Mouse (Mus musculus): Measurements from ENCODE around the gene Ophn1.

Gene Ophn1

DNA sequence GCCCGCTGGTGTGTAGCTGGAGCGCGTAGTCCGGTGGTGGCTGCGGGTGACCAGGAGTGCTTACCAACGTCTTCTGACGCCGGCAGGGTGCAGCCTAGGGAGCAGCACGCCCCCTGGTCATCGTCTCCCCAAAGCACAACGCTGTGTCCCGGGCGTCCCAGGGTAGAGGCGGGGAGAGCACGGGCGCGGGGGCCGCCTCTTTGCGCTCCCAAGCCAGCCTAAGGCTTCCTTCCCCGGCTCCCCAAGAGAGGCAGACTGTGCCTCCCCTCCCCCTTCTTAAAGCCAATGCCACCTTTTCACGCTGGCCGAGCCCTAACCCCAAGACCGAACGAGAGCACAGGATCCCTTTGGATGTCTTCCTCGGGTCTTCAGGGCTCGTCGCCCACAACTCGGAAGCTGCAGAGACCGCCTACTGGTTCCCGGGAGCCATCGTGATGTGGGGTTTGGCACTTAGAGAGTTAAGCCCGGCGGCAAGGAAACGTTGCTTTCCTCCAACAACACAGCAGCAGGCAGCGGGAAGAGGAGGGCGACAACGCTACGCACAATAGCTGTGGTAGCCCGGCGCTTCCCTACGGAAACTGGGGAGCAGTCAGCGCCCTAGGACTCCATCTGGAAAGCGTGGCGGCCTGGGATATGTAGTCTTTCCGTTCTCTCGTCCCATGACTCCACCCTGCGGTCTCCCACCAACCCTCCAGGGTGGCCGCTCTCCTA lies at the start of gene Ophn1:
Gene Ophn1 (minus strand): TSS at position 620 of the 711 bp plus-strand sequence.
- peak; percentile 59 for DNase-seq (ENCODE audit: extremely low spot score)

DNA sequence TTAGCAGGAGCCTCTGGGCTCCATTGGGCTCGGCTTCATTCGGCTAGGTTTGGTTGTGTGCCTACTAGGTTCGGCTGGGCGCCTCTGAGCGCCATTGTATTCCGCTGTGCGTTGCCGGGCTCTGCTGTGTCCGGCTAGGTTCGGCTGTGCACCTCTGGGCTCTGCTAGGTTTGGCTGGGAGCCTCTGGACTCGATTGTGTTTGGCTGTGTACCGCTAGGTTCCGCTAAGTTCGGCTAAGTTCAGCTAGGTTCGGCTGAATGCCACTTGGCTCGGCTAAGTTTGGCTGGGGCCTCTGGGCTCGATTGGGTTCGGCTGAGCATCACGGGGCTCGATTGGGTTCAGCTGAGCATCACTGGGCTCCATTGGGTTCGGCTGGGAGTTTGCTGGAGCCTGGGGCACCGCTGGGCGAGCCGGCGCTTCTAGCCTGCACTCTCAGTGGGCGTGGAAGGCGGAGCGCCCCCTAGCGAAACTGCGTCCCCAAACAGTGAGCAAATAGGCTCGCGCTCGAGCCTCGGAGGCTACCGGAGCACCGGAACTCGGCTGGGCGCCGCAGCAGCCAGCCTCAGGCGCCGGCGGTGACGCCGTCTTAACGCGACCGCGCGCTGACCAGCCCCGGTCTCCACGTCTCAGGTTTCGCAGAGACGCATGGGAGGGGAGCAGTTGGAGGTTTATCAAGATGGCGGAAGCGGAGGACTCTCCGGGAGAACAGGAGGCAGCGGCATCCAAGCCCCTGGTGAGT lies 46.9 kb upstream of the Ophn1 start:
- peak; percentile 89 for DNase-seq (ENCODE audit: extremely low spot score)

DNA sequence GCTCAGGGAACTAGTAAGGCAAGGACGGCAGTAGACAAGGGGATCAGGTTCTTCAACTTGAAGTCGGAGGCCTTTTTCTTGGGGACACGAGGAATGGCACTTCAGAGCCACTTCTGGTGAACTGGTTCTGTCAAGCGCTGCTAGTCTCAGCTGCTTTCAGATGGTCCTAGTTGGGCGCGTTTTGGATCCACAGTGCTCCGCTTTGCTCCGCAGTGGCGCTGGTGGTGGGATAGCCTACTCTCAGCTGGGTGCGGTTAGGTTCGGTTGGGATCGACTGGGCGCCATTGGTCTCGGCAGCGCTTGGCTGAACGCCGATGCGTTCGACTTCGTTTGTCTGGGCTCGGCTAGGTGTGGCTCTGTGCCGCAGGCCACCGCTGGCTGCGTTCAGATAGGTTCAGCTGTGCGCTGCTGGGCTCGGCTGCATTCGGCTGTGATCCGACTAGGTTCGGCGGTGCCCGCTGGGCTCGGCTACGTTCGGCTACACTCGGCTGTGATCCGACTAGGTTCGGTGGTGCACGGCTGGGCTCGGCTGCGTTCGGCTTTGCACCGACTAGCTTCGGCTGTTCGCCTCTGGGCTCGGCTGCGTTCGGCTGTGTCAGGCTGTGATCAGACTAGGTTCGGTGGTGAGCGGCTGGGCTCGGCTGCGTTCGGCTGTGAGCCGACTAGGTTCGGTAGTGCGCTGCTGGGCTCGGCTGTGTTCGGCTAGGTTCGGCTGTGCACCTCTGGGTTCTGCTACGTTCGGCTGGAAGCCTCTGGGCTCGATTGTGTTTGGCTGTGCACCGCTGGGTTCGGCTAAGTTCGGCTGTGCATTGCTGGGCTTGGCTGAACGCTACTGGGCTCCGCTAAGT lies 46.1 kb upstream of the Ophn1 start:
- DNase-seq (ENCODE audit: extremely low spot score) = peak; percentile 88

DNA sequence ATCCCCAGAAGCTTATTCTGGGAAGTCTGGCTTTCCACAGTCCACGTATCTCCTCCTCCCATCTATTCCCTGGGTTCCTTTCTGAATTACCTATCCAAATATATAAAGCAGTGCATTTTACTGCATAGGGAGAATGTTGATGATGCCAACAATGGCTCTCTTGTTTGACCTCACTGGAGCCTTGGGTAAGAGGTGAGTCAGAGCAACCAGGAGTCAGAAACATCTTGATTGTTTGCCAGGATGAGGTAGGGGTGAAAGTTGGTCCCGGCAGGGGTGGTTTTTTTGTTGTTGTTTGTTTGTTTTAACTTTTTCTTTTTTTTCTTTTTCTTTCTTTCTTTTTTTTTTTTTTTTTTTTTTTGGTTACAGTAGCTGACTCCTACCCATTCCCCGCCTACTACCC lies 45.3 kb upstream of the Ophn1 start, which contains the start of gene Yipf6:
Gene Yipf6 (plus strand): TSS at position 216 of the 400 bp plus-strand sequence.
- no peak for DNase-seq (ENCODE audit: extremely low spot score)

DNA sequence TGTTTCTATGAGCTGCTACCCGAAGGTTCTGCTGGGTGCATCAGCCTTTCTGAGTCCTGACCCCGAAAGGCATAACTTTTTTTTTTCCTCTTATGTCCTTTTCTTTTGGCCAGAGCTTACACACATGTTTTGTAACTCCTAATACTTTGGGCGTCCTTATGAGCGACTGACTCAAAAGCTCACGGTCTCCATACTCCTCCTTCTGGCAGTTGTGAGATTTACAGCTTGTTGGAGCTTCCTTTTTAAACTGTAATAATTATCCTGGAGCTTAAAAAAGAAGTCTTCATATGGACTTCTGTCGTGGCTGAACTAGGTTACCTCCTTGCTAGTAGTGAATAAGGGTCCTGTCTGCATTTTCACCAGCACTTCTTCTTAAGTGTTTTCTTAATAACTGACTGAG lies 28.6 kb upstream of the Ophn1 start:
- peak; percentile 9 for DNase-seq (ENCODE audit: extremely low spot score)

DNA sequence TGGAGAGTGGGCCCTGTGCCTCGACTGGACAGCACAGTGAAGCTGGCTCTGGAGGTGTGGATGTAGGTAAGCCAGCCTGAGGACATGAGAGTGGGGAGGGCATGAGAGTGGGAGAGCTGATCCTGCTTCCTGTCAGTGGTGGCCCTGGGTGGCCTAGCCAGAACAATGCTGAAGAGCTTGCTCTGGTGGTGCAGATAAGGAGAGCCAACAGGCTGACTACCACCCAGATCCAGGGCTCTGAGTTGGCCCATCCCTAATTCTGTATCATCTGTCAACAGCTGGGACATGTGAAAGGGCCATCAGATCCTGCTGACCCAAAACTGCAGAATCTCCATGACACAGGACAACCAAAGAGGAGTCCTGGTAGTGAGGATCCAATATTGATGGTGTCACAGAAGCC lies 18.1 kb upstream of the Ophn1 start:
- no peak for DNase-seq (ENCODE audit: extremely low spot score)

DNA sequence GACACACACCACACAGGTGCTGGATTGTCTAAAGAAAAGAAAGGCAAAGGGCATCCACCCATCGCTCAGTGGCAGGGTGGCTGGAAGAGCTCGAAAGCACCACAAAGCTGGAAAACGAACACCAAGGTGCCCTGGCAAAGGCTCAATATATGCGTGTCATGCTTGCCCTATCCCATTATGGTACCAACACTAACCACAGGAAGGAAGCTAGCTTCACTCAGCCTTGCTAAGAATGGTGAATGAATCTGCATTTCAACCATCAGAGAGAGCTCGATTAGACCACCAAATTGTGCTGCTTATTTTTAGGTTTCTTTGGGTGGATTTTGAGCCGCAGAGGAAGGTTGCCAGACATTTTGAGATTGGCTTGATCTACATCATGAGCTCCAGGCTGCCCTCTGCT lies 13.4 kb upstream of the Ophn1 start:
- DNase-seq (ENCODE audit: extremely low spot score) = no peak

DNA sequence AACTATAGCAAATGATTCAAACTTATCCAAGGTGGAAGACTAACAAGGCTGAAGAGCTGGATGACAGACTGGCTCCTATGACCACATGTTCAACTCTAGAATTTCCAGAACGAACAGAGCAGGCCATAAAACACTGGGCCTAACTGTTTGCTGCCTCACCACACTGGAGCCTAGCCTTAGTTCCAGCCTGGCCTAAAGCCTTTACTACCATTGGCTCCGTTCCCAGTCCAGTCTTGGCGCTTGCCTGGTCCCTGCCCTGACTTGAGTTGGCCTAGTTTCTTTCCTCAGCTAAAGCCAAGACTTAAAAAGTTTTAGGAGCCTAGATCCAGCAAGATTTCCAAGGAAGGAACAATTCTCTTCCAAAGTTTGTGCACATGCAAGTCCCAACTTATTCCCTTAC lies 7.5 kb upstream of the Ophn1 start:
- no peak for DNase-seq (ENCODE audit: extremely low spot score)

DNA sequence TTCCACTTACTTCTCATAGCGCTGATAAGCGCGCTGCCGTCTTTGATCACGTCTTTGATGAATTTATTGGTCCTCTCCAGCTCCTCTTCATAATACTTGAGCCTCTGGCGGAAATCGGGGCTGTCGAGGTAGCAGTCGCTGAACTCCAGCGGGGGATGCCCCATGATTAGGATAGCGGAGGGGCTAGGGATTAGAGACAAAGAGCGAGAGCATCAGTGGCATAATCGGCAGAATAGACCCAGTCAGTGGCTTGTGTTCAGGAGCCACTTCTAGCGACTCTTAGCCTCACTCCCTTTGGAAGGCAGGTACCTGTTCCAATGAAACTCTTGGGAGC lies 786 bp downstream of the Ophn1 start:
- no peak for DNase-seq (ENCODE audit: extremely low spot score)

DNA sequence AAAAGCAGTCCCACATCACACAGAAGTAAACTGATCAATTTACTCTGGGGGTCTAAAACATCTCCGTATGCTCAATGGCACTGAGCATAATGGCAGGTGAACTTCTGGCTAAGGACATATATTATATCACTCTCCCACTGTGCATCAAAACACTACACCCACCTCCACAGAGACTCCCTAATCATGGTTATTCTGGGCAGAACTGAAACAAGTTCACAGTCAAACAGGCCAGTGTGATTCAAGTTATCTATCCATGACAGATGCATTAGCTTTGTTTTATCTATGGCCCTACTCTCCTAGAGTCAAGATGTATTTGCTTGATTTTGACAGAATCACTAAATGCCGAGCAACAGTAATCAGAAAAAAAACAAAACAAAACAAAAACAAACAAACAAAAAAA lies 8.8 kb downstream of the Ophn1 start:
- no peak for DNase-seq (ENCODE audit: extremely low spot score)

DNA sequence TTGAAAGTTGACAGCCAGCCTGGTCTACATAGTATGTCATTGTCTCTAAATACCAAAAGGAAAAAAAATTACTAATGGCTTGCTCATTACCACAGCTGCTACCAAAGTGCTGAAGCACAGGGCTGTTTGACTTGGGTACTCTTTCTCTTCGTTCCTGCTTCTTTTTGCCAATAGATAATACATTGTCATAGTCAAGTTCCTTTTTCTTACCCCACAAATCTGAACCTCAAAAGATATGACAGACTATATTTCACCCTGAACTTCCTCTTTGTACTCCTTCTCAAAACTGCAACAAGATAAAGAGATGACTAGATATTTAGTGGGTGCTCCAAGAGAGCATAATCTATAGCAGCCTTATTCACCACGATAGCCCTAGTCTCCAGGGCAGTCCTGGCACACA lies 9.7 kb downstream of the Ophn1 start:
- DNase-seq (ENCODE audit: extremely low spot score) = no peak

DNA sequence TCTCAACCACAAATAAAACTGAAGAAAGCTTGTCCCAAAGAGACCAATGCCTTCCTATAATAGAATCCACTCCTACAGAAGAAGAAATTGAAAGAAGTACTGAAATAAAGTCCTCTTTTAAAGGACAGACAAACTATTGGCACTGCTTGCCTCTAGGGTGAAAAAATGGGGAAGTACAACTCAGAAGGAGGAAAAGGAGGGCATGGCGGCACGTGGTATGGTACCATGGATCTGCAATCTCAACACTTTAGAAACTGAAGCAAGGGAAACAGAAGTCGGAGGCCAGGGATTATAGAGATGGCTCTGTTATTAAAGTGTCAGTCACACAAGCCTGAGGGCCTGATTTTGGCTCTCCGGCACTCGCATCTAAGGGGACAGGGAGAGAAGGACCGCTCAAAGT lies 10.5 kb downstream of the Ophn1 start:
- no peak for DNase-seq (ENCODE audit: extremely low spot score)

DNA sequence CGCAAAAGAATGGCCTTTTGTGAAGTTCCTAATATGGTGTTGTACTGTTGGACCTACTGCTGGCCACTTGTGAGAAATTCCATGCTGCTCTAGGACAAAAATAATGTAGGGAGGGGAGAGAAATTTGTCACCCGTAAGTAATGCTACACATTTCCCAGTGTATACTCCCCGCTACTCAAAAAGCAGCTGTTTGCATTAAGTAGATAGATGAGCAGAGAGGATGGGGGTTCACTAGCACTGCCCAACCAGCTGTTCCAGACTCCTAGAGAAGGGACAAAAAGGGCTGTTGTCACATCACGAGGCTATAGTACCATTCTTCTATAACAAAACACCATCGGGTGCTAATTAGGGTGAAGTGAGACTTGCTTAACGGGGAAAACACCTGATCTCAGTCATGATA lies 15.7 kb downstream of the Ophn1 start:
- no peak for DNase-seq (ENCODE audit: extremely low spot score)

DNA sequence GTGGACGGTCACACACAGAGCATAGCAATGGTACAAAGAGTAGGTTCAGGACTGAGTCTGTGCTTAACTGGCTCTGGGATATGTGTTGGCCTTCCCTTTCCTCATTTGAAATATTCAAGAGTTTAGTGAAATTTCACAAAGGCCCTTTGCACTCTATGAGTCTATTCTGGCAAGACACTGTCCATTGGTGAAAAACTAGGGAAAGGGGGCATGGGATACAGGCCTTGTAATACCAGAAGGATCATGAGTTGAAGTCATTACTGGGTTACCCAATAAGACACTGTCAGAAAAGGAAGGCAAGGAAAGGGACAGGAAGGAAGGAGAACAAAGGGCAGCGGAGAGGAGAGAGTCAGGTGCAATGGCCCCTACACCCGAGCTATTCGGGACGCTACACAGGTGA lies 16.7 kb downstream of the Ophn1 start:
- no peak for DNase-seq (ENCODE audit: extremely low spot score)

DNA sequence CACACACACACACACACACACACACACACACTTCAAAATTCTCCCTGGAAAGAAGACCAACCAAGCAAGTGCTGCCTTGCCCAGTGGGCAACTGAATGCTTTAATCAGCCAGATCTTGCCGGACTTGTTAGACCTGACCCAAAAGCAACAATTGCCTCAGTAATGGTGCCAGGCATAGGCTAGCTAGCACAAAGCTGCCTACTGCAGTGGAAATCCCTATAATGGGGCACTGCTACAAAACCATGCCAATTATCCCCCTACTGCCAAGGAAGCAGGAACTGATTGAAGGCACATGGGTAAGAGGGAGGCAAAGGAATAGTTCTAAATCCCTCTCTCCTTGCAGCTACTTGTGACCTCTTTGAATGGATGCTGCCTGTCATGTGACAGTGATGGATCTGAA lies 18.8 kb downstream of the Ophn1 start:
- DNase-seq (ENCODE audit: extremely low spot score) = no peak

DNA sequence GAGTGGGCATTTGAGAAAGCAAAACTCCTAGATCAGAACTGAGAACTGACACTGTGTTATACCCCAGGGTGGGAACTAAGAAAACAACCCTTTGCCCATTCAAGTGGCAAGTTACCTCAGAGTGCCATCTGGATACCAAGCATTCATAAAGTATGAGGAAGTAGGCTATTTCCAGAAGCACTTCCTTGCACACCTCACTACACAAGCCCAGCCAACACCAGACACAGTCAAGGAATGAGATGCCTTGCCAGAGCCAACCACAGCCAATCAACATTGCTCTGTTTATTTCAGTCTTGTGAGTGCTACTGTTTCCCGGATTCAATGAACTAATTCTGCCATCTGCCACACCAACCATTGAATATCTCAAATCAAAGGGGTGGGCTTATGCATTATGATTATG lies 20.3 kb downstream of the Ophn1 start:
- DNase-seq (ENCODE audit: extremely low spot score) = no peak

DNA sequence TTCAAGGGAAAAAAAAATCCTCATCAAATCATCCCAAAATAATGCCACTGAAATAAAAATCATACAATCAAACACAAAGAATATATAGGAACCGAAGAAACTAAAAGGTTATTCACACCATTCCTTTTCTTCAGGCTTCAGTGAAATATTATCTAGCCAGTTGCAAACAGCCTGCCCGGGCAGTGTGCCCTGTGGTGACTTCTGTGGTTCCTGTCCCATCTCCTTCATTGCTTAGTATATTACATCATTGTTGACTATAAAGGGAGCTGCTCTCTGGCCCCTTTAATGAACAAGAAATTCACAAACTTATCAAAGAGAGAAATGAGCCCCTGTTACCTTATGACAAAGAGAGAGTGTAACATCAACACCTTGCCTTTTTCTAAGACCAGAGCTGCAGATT lies 21.1 kb downstream of the Ophn1 start:
- no peak for DNase-seq (ENCODE audit: extremely low spot score)

DNA sequence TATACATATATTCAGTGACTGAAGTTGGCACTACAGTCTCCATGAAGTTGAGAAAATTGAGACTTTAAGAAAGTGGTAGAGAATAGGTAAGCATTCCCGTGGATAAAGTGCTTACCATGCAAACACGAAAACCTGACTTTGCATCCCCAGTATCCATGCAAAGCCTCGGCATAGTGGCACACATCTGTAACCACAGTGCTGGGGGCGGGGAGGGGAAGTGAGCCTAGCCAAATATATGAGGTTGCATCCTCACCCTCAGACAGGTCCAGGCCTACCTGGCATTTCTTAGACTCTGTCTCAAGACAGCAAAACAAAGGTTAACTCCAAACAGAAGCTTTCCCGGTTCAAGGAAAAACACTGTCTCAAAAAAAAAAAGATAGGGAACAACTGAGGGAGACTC lies 21.7 kb downstream of the Ophn1 start:
- DNase-seq (ENCODE audit: extremely low spot score) = no peak

DNA sequence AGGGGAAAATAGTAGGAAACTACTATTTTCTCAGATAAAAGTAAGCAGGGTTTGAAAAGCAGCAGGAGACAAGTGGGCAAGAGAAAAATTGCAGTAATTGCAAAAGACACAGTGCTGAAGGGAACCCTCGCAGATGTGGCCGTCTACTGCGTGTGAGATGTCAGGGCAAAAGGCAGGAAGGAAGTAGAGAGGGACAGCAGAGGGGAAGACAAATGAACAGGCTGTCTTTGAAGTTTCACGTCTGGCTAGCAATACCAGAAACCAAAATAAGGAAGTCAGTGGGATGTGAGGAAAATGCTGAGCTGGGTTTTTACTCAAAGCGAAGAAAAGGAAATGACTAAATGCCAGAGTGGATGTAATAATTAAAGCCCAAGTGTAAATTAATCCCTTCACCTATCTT lies 30.7 kb downstream of the Ophn1 start:
- no peak for DNase-seq (ENCODE audit: extremely low spot score)

DNA sequence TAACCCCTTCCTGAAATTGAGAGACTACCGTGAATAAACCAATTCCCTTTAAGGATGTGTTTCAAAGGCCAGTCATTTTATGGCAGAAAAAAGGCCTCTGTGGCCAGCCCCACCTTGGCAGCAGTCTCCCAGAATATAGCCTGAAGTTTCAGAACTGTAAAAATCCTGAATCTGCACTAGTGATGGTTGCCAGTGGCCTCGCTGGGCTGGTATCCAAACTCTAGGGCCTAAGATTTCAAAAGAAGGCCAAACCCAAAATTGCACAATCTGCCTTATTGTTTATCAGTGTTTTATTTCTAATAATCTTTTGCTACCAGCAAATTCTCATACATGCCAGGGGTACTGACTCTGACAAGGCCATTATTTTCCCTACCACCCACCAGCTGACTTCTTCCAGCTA lies 34.8 kb downstream of the Ophn1 start:
- DNase-seq (ENCODE audit: extremely low spot score) = no peak

DNA sequence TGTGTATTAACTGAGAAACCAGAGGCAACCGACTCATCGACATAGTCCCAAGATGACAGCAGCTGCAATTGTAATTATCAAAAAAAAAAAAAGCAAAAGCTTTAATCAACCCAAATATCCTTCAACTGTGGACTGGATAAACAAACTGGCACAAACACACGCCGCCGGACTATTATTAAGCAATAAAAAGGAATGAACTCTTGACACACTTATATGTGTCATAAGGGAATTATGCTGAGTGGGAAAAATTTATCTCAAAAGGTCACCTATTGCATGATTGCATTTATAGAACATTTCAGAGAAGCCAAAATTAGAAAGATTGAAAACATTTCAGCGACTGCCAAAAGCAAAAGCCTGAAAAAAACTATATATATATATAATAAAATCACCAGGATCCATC lies 40.0 kb downstream of the Ophn1 start:
- no peak for DNase-seq (ENCODE audit: extremely low spot score)

DNA sequence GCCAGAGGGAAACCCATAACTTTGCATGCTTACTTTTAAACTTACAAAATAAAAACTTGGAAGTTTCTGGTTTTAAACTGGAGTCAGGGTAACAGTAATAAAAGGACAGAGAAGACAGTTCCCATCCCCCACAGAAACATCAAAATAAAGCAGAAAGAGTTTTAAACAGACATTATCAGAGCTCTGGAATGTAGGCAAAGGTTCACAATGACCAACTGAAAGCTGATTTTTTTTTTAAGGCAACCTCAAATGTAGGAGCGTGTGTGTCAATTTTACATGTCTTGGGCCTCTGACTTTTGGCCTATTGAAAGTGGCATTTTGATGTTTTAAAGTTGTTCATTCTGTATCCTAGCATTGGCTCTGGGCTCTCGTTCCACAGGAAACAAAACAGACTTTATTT lies 49.2 kb downstream of the Ophn1 start:
- DNase-seq (ENCODE audit: extremely low spot score) = no peak

DNA sequence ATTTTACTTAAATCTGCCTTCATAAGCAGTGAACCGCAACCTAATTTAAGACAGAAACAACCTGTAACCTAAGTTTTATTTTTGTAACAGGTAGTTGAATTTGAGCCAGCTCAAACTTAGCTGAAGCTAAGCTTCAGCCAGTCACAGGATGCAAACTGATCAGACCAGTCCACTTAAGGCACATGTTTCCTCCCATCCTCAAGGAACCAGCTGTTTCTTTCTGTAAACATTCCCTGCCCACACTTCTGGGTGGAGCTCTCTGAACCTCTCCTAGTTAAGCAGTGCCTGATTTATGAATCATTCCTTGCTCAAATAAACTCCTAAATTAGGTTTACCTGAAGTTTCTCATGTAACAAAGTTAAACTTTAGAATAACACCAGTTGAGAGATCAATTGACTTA lies 54.8 kb downstream of the Ophn1 start:
- DNase-seq (ENCODE audit: extremely low spot score) = no peak

Data from embryo, embryonic 9.5 days (tissue).